Comparison of ENCODE assay signal across 30 mouse cellular contexts in the genomic region with DNA sequence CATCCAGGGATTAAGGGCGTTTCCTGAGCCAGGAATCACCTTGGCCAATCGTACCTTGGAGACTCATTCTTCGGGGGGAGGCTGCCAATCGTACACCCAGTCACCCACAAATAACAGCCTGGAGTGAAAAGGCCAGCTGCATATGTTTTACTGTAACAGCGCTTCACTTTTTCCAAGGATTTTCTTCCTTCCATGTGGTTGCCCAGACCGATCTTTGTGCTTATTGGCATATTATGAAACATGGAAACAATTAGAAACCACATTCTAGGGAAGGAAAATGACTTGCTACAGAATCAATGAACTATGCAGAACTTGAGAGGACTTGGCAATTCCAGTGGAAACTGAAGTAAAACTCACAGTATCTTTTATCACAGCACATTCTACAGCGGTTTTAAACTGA.
A peak's percentile ranks its signal among the peaks of the same experiment; 100 is the strongest.
DNase-seq lines count a peak whose midpoint lies in the region; ATAC-seq lines count a peak whose summit lies in the region.
"Had no signal": no experiment of that assay in that cellular context is flagged by ENCODE, and none has a peak within 500 bp of the region (broad histone marks: within the 10 kb centered on the region; RNA-seq: fewer than 3 reads in every experiment).

No protein-coding gene starts in this region.

- H3K27ac ChIP-seq in limb, embryonic 12.5 days, result peak overlapping the region; percentile 45; the same call in 1 of the 2 replicates
- no peak overlapping the region for H3K27ac ChIP-seq in limb, embryonic 10.5 days
- peak overlapping the region; percentile 77 for H3K27ac ChIP-seq in embryonic facial prominence, embryonic 14.5 days (replicated peaks; ENCODE audit: low read depth, low read length)
- H3K27ac ChIP-seq in limb, embryonic 13.5 days, result peak overlapping the region; percentile 40; the same call in 1 of the 2 replicates
- H3K27ac ChIP-seq: gastrocnemius, adult 2 months; heart, embryonic 15.5 days; hindbrain, embryonic 12.5 days; intestine, embryonic 15.5 days had no signal

- no peaks in the 10 kb centered on the region for H3K36me3 ChIP-seq in limb, embryonic 12.5 days
- H3K36me3 ChIP-seq in limb, embryonic 10.5 days, result no peaks in the 10 kb centered on the region
- H3K36me3 ChIP-seq in embryonic facial prominence, embryonic 14.5 days (ENCODE audit: control insufficient read depth, insufficient read depth, low read length), result 0 out of 2 replicates have a peak, but pooled peaks cover 4% of the 10 kb centered on the region
- H3K36me3 ChIP-seq in limb, embryonic 13.5 days, result no peaks in the 10 kb centered on the region
- H3K36me3 ChIP-seq: G1E; heart, embryonic 12.5 days; heart, embryonic 15.5 days; hindbrain, embryonic 12.5 days; intestine, embryonic 15.5 days had no signal

- DNase-seq in limb, embryonic 10.5 days (ENCODE audit: low spot score), result no peak
- DNase-seq in embryonic facial prominence, embryonic 14.5 days (ENCODE audit: low spot score), result peak; percentile 92
- DNase-seq in skeletal muscle tissue, adult 2 months (ENCODE audit: low read depth, low spot score), result peak; percentile 26
- no peak for DNase-seq in left cerebral cortex, adult 9 months (ENCODE audit: low spot score in 2 of 2)
- no peak for DNase-seq in gastrocnemius, postnatal 14 days
- no peak for DNase-seq in kidney, postnatal 4 days
- DNase-seq: adrenal gland, adult 8-10 months; adrenal gland, postnatal 25 days; B cell, adult 2 months; cerebellum, adult 11-12 months; cerebellum, adult 8-10 months; cerebellum, postnatal 36 days; forebrain, postnatal 0 days; gastrocnemius, adult 2 months; gastrocnemius, postnatal 25 days; heart, adult 18-20 months; heart, postnatal 10 days; heart, postnatal 36 days; kidney, adult 11 months had no signal

- no peak for ATAC-seq in limb, embryonic 12.5 days (ENCODE audit: insufficient number of reproducible peaks, insufficient read depth, low FRiP score, low TSS enrichment, low read depth)
- ATAC-seq in embryonic facial prominence, embryonic 14.5 days (ENCODE audit: low read depth), result peak; percentile 78
- peak; percentile 85 for ATAC-seq in limb, embryonic 13.5 days (ENCODE audit: low FRiP score, low read depth)
- ATAC-seq: activated CD4-positive, CD25-positive, alpha-beta regulatory T cell, adult 4 months; forebrain, embryonic 14.5 days; forebrain, postnatal 0 days; hindbrain, embryonic 16.5 days; intestine, embryonic 15.5 days had no signal

- WGBS in limb, embryonic 12.5 days, result 58% methylated on average over 7 of the region's 7 CpGs
- WGBS in limb, embryonic 10.5 days, result 86% methylated on average over 7 of the region's 7 CpGs
- 44% methylated on average over 7 of the region's 7 CpGs for WGBS in embryonic facial prominence, embryonic 14.5 days
- 37% methylated on average over 7 of the region's 7 CpGs for WGBS in limb, embryonic 13.5 days

- intact Hi-C loops in gastrocnemius, postnatal 14 days (cut with DNase I; ENCODE audit: low total_unique reads), result no loop called here

- no peak overlapping the region for H3K9ac ChIP-seq in limb, embryonic 12.5 days (replicated peaks)
- no peak overlapping the region for H3K9ac ChIP-seq in embryonic facial prominence, embryonic 14.5 days (ENCODE audit: low read depth, low read length)
- no peak overlapping the region for H3K9ac ChIP-seq in limb, embryonic 13.5 days
- H3K9ac ChIP-seq: forebrain, postnatal 0 days; heart, embryonic 12.5 days; heart, embryonic 15.5 days; hindbrain, embryonic 12.5 days; intestine, embryonic 15.5 days had no signal

- no peaks in the 10 kb centered on the region for H3K9me3 ChIP-seq in limb, embryonic 12.5 days
- H3K9me3 ChIP-seq in limb, embryonic 10.5 days (replicated peaks), result no peaks in the 10 kb centered on the region
- H3K9me3 ChIP-seq in embryonic facial prominence, embryonic 14.5 days (ENCODE audit: control insufficient read depth, low read length), result no peaks in the 10 kb centered on the region
- H3K9me3 ChIP-seq in limb, embryonic 13.5 days, result no peaks in the 10 kb centered on the region
- H3K9me3 ChIP-seq: G1E; heart, embryonic 12.5 days; heart, embryonic 15.5 days; hindbrain, embryonic 12.5 days; intestine, embryonic 15.5 days had no signal

- H3K27me3 ChIP-seq in limb, embryonic 12.5 days, result no peaks in the 10 kb centered on the region
- no peaks in the 10 kb centered on the region for H3K27me3 ChIP-seq in limb, embryonic 10.5 days (ENCODE audit: low read depth, poor library complexity, severe bottlenecking)
- H3K27me3 ChIP-seq in embryonic facial prominence, embryonic 14.5 days (replicated peaks; ENCODE audit: control insufficient read depth, insufficient read depth, low read length), result no peaks in the 10 kb centered on the region
- H3K27me3 ChIP-seq in limb, embryonic 13.5 days, result no peaks in the 10 kb centered on the region
- H3K27me3 ChIP-seq: CH12.LX; heart, embryonic 12.5 days; heart, embryonic 15.5 days; hindbrain, embryonic 12.5 days; intestine, embryonic 15.5 days had no signal

- H3K4me2 ChIP-seq in limb, embryonic 12.5 days, result no peak overlapping the region
- H3K4me2 ChIP-seq in embryonic facial prominence, embryonic 14.5 days (ENCODE audit: low read depth, low read length), result no peak overlapping the region
- H3K4me2 ChIP-seq in limb, embryonic 13.5 days (replicated peaks), result no peak overlapping the region
- H3K4me2 ChIP-seq: heart, embryonic 12.5 days; heart, embryonic 15.5 days; hindbrain, embryonic 12.5 days; intestine, embryonic 15.5 days had no signal

- H3K4me1 ChIP-seq in limb, embryonic 12.5 days (replicated peaks), result no peaks in the 10 kb centered on the region; the same call in 1 of the 2 replicates
- H3K4me1 ChIP-seq in limb, embryonic 10.5 days, result no peaks in the 10 kb centered on the region
- peaks cover 20% of the 10 kb centered on the region for H3K4me1 ChIP-seq in embryonic facial prominence, embryonic 14.5 days (ENCODE audit: control insufficient read depth, insufficient read depth, low read length)
- peaks cover 20% of the 10 kb centered on the region for H3K4me1 ChIP-seq in limb, embryonic 13.5 days
- H3K4me1 ChIP-seq: heart, embryonic 12.5 days; heart, embryonic 15.5 days; hindbrain, embryonic 12.5 days; intestine, embryonic 15.5 days had no signal

- H3K4me3 ChIP-seq in limb, embryonic 12.5 days (replicated peaks), result no peak overlapping the region
- H3K4me3 ChIP-seq in limb, embryonic 10.5 days, result no peak overlapping the region
- no peak overlapping the region for H3K4me3 ChIP-seq in embryonic facial prominence, embryonic 14.5 days (ENCODE audit: low read depth, low read length)
- no peak overlapping the region for H3K4me3 ChIP-seq in limb, embryonic 13.5 days
- H3K4me3 ChIP-seq: gastrocnemius, adult 2 months; heart, embryonic 12.5 days; heart, embryonic 15.5 days; hindbrain, embryonic 12.5 days; intestine, embryonic 15.5 days had no signal

Comparison
In these comparisons a context has a peak if more than half of its experiments do, and no peak if none do; other contexts are left out.
1. DNase-seq: peak in embryonic facial prominence, embryonic 14.5 days (single experiment) and skeletal muscle tissue, adult 2 months (single experiment); none in limb, embryonic 10.5 days (single experiment), left cerebral cortex, adult 9 months (0 of 2), gastrocnemius, postnatal 14 days (single experiment) and kidney, postnatal 4 days (0 of 2).